Mouse (Mus musculus) intestine, postnatal 0 days (tissue): ENCODE measurements at regions not wholly inside any gene's neighbourhood (a gene's known extent, or its start where the extent isn't known, plus 50 kb on each side); places are given as distances from the start of the nearest gene placed in this dataset.

ENCODE experiments used
- ATAC-seq: fragments of 200-750 bp; cut with Nextera tagmentation; 2 replicates; pipeline ENCODE4 v1.8.0; 2017; ENCODE audit warnings: mild to moderate bottlenecking, moderate TSS enrichment, moderate library complexity
- H3K27ac ChIP-seq: fragments of 300-500 bp; sonication (generic); 2 replicates; pipeline ENCODE4 v1.5.1; 2014; ENCODE audit warnings: mild to moderate bottlenecking, low read depth, low read length, moderate library complexity
- H3K27me3 ChIP-seq: fragments of 300-500 bp; sonication (generic); replicated peaks from 2 replicates; pipeline ENCODE4 v1.6.1; 2014; ENCODE audit warnings: low read length, mixed read lengths; ENCODE audit not compliant: control insufficient read depth, insufficient read depth
- H3K36me3 ChIP-seq: fragments of 300-500 bp; sonication (generic); 2 replicates; pipeline ENCODE4 v1.6.1; 2014; ENCODE audit warnings: mild to moderate bottlenecking, moderate library complexity; ENCODE audit not compliant: control insufficient read depth, insufficient read depth
- H3K4me1 ChIP-seq: fragments of 300-500 bp; sonication (generic); replicated peaks from 2 replicates; pipeline ENCODE4 v1.6.1; 2014; ENCODE audit warnings: antibody characterized with exemption, low read length, mixed read lengths; ENCODE audit not compliant: control insufficient read depth, insufficient read depth
- H3K4me2 ChIP-seq: fragments of 300-500 bp; sonication (generic); replicated peaks from 2 replicates; pipeline ENCODE4 v1.6.1; 2014; ENCODE audit warnings: low read depth, mild to moderate bottlenecking, moderate library complexity
- H3K4me3 ChIP-seq: fragments of 300-500 bp; sonication (generic); 2 replicates; pipeline ENCODE4 v1.5.1; 2014; ENCODE audit warnings: low read depth, low read length
- H3K9ac ChIP-seq: fragments of 300-500 bp; sonication (generic); 2 replicates; pipeline ENCODE4 v1.6.1; 2014; ENCODE audit warnings: mild to moderate bottlenecking, low read depth, low read length
- H3K9me3 ChIP-seq: fragments of 300-500 bp; sonication (generic); 2 replicates; pipeline ENCODE4 v1.6.1; 2016; ENCODE audit warnings: mixed run types; ENCODE audit not compliant: control insufficient read depth
- CTCF ChIP-seq: sonication (generic); IDR thresholded peaks from 2 replicates; pipeline ENCODE4 v1.5.1; 2016; ENCODE audit warnings: low read depth, mild to moderate bottlenecking, control low read depth, antibody characterized with exemption, moderate library complexity
- WGBS: fragments of 180-500 bp; shearing (Covaris S2); extraction: QIAGEN DNeasy Blood & Tissue Kit; methylation state at CpG from one replicate; pipeline ENCODE4 v1.1.7; 2014; 5-methylcytosine and 5-hydroxymethylcytosine counted together

- Histone ChIP-seq H3K4me1 (no peaks in the 10 kb centered on the region), H3K36me3 (no peaks in the 10 kb centered on the region), H3K4me3 (no peak overlapping the region), H3K9me3 (no peaks in the 10 kb centered on the region), H3K27me3 (no peaks in the 10 kb centered on the region), H3K9ac (no peak overlapping the region), H3K4me2 (no peak overlapping the region), H3K27ac (no peak overlapping the region)
- TF ChIP-seq CTCF = peak; percentile 97
- no peak for ATAC-seq
- WGBS = 3% methylated on average over 3 of the region's 3 CpGs
These were observed 115.4 kb downstream of the Sec23ip start for GRCm38 (mm10) chr7:128860141-128860540.

GRCm38 (mm10) chr7:128860709-128861108, 116.0 kb downstream of the Sec23ip start:
- no peak for ATAC-seq
- H3K4me3 ChIP-seq = no peak overlapping the region
- no peak overlapping the region for H3K27ac ChIP-seq
- WGBS = 69% methylated on average over 4 of the region's 4 CpGs
- no peaks in the 10 kb centered on the region for H3K36me3 ChIP-seq
- H3K27me3 ChIP-seq = no peaks in the 10 kb centered on the region
- H3K9me3 ChIP-seq = no peaks in the 10 kb centered on the region
- no peak overlapping the region for H3K4me2 ChIP-seq
- TF ChIP-seq CTCF = no peak
- H3K9ac ChIP-seq = no peak overlapping the region
- no peaks in the 10 kb centered on the region for H3K4me1 ChIP-seq

- 86% methylated on average over 8 of the region's 8 CpGs for WGBS
- no peak for ATAC-seq
- Histone ChIP-seq H3K36me3 (no peaks in the 10 kb centered on the region), H3K4me3 (no peak overlapping the region), H3K9ac (no peak overlapping the region), H3K27ac (no peak overlapping the region), H3K9me3 (no peaks in the 10 kb centered on the region), H3K4me1 (no peaks in the 10 kb centered on the region), H3K4me2 (no peak overlapping the region), H3K27me3 (no peaks in the 10 kb centered on the region)
- no peak for TF ChIP-seq CTCF
These were observed 116.6 kb downstream of the Sec23ip start for GRCm38 (mm10) chr7:128861376-128861775.

GRCm38 (mm10) chr7:128868799-128869198, 124.1 kb downstream of the Sec23ip start:
- Histone ChIP-seq H3K9me3 (no peaks in the 10 kb centered on the region), H3K4me2 (no peak overlapping the region), H3K9ac (no peak overlapping the region), H3K4me1 (no peaks in the 10 kb centered on the region), H3K27me3 (no peaks in the 10 kb centered on the region), H3K4me3 (no peak overlapping the region), H3K27ac (no peak overlapping the region), H3K36me3 (no peaks in the 10 kb centered on the region)
- 80% methylated on average over 2 of the region's 2 CpGs for WGBS
- no peak for TF ChIP-seq CTCF
- no peak for ATAC-seq

GRCm38 (mm10) chr7:128884015-128884414, 139.3 kb downstream of the Sec23ip start:
- H3K27ac ChIP-seq = no peak overlapping the region
- no peak for ATAC-seq
- H3K9me3 ChIP-seq = no peaks in the 10 kb centered on the region
- no peaks in the 10 kb centered on the region for H3K4me1 ChIP-seq
- no peaks in the 10 kb centered on the region for H3K27me3 ChIP-seq
- H3K36me3 ChIP-seq = no peaks in the 10 kb centered on the region
- peak; percentile 37 for TF ChIP-seq CTCF
- WGBS = 59% methylated on average over 3 of the region's 3 CpGs
- no peak overlapping the region for H3K4me3 ChIP-seq
- H3K9ac ChIP-seq = no peak overlapping the region
- H3K4me2 ChIP-seq = no peak overlapping the region

- TF ChIP-seq CTCF = no peak
- Histone ChIP-seq H3K9ac (no peak overlapping the region), H3K36me3 (no peaks in the 10 kb centered on the region), H3K4me2 (no peak overlapping the region), H3K27ac (no peak overlapping the region), H3K9me3 (no peaks in the 10 kb centered on the region), H3K4me1 (no peaks in the 10 kb centered on the region), H3K4me3 (no peak overlapping the region), H3K27me3 (no peaks in the 10 kb centered on the region)
- 83% methylated on average over 4 of the region's 4 CpGs for WGBS
- no peak for ATAC-seq
These were observed 140.8 kb downstream of the Sec23ip start for GRCm38 (mm10) chr7:128885551-128885950.

GRCm38 (mm10) chr7:128910134-128910533, 165.4 kb downstream of the Sec23ip start:
- no peak overlapping the region for H3K4me2 ChIP-seq
- H3K27ac ChIP-seq = no peak overlapping the region
- TF ChIP-seq CTCF = no peak
- no peaks in the 10 kb centered on the region for H3K4me1 ChIP-seq
- 48% methylated on average over 4 of the region's 4 CpGs for WGBS
- no peak overlapping the region for H3K4me3 ChIP-seq
- peak; percentile 61; the same call in 1 of the 2 replicates for ATAC-seq
- no peak overlapping the region for H3K9ac ChIP-seq
- H3K9me3 ChIP-seq = no peaks in the 10 kb centered on the region
- H3K36me3 ChIP-seq = no peaks in the 10 kb centered on the region
- no peaks in the 10 kb centered on the region for H3K27me3 ChIP-seq
